Mouse (Mus musculus) liver, postnatal 0 days (tissue): ENCODE data around the gene Ube3c. TPM values are rescaled to one million over a fixed set of nuclear protein-coding genes. Genes with fewer than 3 reads are reported as not detected.

Experiments
- ATAC-seq: fragments of 200-750 bp; cut with Nextera tagmentation; 2 replicates; pipeline ENCODE4 v1.8.0; 2017; ENCODE audit warnings: mild to moderate bottlenecking, moderate library complexity
- DNase-seq: peaks from one replicate; pipeline ENCODE4 v3.0.0-alpha.2; 2016
- H3K27ac ChIP-seq: fragments of 300-500 bp; sonication (generic); 2 replicates; pipeline ENCODE4 v1.5.1; 2014; ENCODE audit warnings: antibody characterized with exemption, moderate library complexity, mild to moderate bottlenecking, low read depth
- H3K27me3 ChIP-seq: fragments of 300-500 bp; sonication (generic); 2 replicates; pipeline ENCODE4 v1.6.1; 2014; ENCODE audit warnings: low read length, control low read depth, mixed read lengths; ENCODE audit not compliant: insufficient read depth
- H3K36me3 ChIP-seq: fragments of 300-500 bp; sonication (generic); replicated peaks from 2 replicates; pipeline ENCODE4 v1.6.1; 2014; ENCODE audit warnings: mild to moderate bottlenecking, control low read depth, low read length, moderate library complexity, mixed read lengths; ENCODE audit not compliant: insufficient read depth
- H3K4me1 ChIP-seq: fragments of 300-500 bp; sonication (generic); 2 replicates; pipeline ENCODE4 v1.6.1; 2014; ENCODE audit warnings: antibody characterized with exemption, mild to moderate bottlenecking, control low read depth; ENCODE audit not compliant: insufficient read depth
- H3K4me2 ChIP-seq: fragments of 300-500 bp; sonication (generic); 2 replicates; pipeline ENCODE4 v1.6.1; 2014; ENCODE audit warnings: low read depth, mild to moderate bottlenecking, low read length, moderate library complexity, mixed read lengths
- H3K4me3 ChIP-seq: fragments of 300-500 bp; sonication (generic); 2 replicates; pipeline ENCODE4 v1.5.1; 2014; ENCODE audit warnings: low read depth, low read length
- H3K9ac ChIP-seq: fragments of 300-500 bp; sonication (generic); replicated peaks from 2 replicates; pipeline ENCODE4 v1.6.1; 2014; ENCODE audit warnings: mild to moderate bottlenecking, moderate library complexity
- H3K9me3 ChIP-seq: fragments of 300-500 bp; sonication (generic); 2 replicates; pipeline ENCODE4 v1.6.1; 2016; ENCODE audit warnings: mild to moderate bottlenecking, control low read depth, low read length, mixed read lengths
- CTCF ChIP-seq: sonication (generic); IDR thresholded peaks from 2 replicates; pipeline ENCODE4 v1.5.1; 2016; ENCODE audit warnings: antibody characterized with exemption, low read depth
- EP300 ChIP-seq: IDR thresholded peaks from 2 replicates; pipeline ENCODE4 v1.6.1; 2016; ENCODE audit warnings: antibody characterized with exemption, low read depth, mild to moderate bottlenecking
- WGBS: fragments of 180-500 bp; shearing (Covaris S2); extraction: QIAGEN DNeasy Blood & Tissue Kit; methylation state at CpG from one replicate; pipeline ENCODE4 v1.1.7; 2014; ENCODE audit not compliant: insufficient replicate concordance; 5-methylcytosine and 5-hydroxymethylcytosine counted together
- polyA plus RNA-seq: library from polyadenylated mRNA; unstranded; fragments of >200 nt; fragmentation: Nextera tagmentation; extraction: Ambion mirVana; gene quantifications from 2 replicates; pipeline ENCODE4 v1.2.1, GENCODE M21; 2015

The Ube3c gene
- polyA plus RNA-seq, 1 experiment from 2014 or later, result 8.0 TPM

DNA sequence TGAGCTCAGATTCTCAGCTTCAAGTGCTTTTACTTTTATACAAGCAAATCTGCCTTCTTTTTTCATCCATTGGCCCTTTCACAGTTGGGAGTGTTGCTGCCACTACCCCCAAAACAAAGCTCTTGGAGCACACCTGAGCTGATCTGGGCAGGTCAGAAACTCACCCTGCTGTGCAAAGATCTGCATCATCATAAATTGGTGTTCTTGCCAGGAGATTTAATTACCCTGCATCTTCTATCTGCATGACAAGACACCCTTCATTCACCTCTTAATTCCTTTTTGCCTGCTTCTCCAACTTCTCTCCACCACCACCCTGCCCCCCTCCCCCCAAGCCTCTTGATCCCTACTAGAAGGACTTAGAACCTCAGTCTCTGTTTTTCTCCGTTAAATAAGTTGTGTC lies 152.1 kb downstream of the Ube3c start:
- Histone ChIP-seq H3K27ac (no peak overlapping the region), H3K4me2 (no peak overlapping the region)

DNA sequence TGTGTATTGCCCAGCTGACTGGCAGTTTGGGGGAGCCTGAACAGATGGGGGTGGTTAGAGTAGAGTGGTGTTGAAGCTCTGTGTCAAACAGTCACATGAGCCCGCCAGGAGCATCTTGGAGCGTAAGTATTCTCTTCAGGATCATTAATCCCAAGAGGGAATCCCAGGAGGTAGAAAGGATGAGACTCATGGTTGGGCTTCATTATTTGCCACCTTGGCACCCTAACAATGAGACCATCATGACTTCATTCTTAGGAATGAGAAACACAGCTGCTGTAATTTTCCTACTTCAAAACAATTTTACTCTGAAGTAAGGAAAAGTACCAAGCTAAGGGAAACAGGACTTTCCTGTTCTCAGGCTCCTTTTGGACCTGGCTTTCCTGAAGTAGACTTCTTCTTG lies 156.3 kb downstream of the Ube3c start:
- no peaks in the 10 kb centered on the region for H3K36me3 ChIP-seq
- no peak overlapping the region for H3K4me2 ChIP-seq
- no peak overlapping the region for H3K4me3 ChIP-seq
- no peaks in the 10 kb centered on the region for H3K9me3 ChIP-seq
- ATAC-seq (no peak), DNase-seq (no peak)
- no peaks in the 10 kb centered on the region for H3K27me3 ChIP-seq
- H3K4me1 ChIP-seq, result no peaks in the 10 kb centered on the region
- H3K27ac ChIP-seq, result no peak overlapping the region
- no peak overlapping the region for H3K9ac ChIP-seq
- TF ChIP-seq EP300 (no peak), CTCF (no peak)
- 81% methylated on average over 2 of the region's 2 CpGs for WGBS

More for the DNA sequence above, 152.1 kb downstream of the Ube3c start:
- TF ChIP-seq EP300, result no peak
- no peak for TF ChIP-seq CTCF
- WGBS, result 20% methylated on average over 1 of the region's 1 CpGs
- H3K36me3 ChIP-seq, result no peaks in the 10 kb centered on the region
- ATAC-seq (no peak), DNase-seq (no peak)
- H3K4me1 ChIP-seq, result no peaks in the 10 kb centered on the region
- no peaks in the 10 kb centered on the region for H3K9me3 ChIP-seq
- no peaks in the 10 kb centered on the region for H3K27me3 ChIP-seq
- H3K4me3 ChIP-seq, result no peak overlapping the region
- H3K9ac ChIP-seq, result no peak overlapping the region

Other genes with a start within 250 kb of the Ube3c start
- gene Lmbr1, start 190.9 kb upstream of the Ube3c start, polyA plus RNA-seq, result 2.5 and 3.1 TPM in 2 replicates
- gene Nom1, start 134.6 kb upstream of the Ube3c start, polyA plus RNA-seq, result 10.6 and 13.2 TPM in 2 replicates
- not detected in 2 replicates for gene Mnx1, start 90.8 kb upstream of the Ube3c start, polyA plus RNA-seq
- 83.0 and 87.4 TPM in 2 replicates for gene Dnajb6, start 166.4 kb downstream of the Ube3c start, polyA plus RNA-seq
- not detected in 2 replicates for gene Gm5129, start 166.7 kb downstream of the Ube3c start, polyA plus RNA-seq